Mouse (Mus musculus) hindbrain, postnatal 0 days (tissue): Measurements from ENCODE around the gene Krt80. TPM values are rescaled to one million over a fixed set of nuclear protein-coding genes. Genes with fewer than 3 reads are reported as not detected.

Experiments used
- ATAC-seq: fragments of 200-750 bp; cut with Nextera tagmentation; 2 replicates; pipeline ENCODE4 v1.8.0; 2017; ENCODE audit warnings: mild to moderate bottlenecking, moderate TSS enrichment, moderate library complexity
- DNase-seq: peaks from one replicate; pipeline ENCODE4 v3.0.0-alpha.2; 2015; ENCODE audit warnings: low spot score
- H3K27ac ChIP-seq: fragments of 300-500 bp; sonication (generic); 2 replicates; pipeline ENCODE4 v1.5.1; 2014; ENCODE audit warnings: mild to moderate bottlenecking
- H3K27me3 ChIP-seq: fragments of 300-500 bp; sonication (generic); 2 replicates; pipeline ENCODE4 v1.6.1; 2014; ENCODE audit warnings: low read length, mixed read lengths; ENCODE audit not compliant: insufficient read depth
- H3K36me3 ChIP-seq: fragments of 300-500 bp; sonication (generic); 2 replicates; pipeline ENCODE4 v1.6.1; 2014; ENCODE audit warnings: low read length, mixed read lengths; ENCODE audit not compliant: insufficient read depth
- H3K4me1 ChIP-seq: fragments of 300-500 bp; sonication (generic); 2 replicates; pipeline ENCODE4 v1.6.1; 2014; ENCODE audit warnings: antibody characterized with exemption, low read length, mixed read lengths; ENCODE audit not compliant: insufficient read depth
- H3K4me2 ChIP-seq: fragments of 300-500 bp; sonication (generic); 2 replicates; pipeline ENCODE4 v1.6.1; 2014; ENCODE audit warnings: low read depth, mild to moderate bottlenecking, low read length, moderate library complexity, mixed read lengths
- H3K4me3 ChIP-seq: fragments of 300-500 bp; sonication (generic); 2 replicates; pipeline ENCODE4 v1.5.1; 2014; ENCODE audit warnings: low read length
- H3K9ac ChIP-seq: fragments of 300-500 bp; sonication (generic); replicated peaks from 2 replicates; pipeline ENCODE4 v1.6.1; 2014; ENCODE audit warnings: mild to moderate bottlenecking, low read length, moderate library complexity, mixed read lengths
- H3K9me3 ChIP-seq: fragments of 300-500 bp; sonication (generic); 2 replicates; pipeline ENCODE4 v1.6.1; 2016; ENCODE audit warnings: low read length, mixed read lengths
- CTCF ChIP-seq: IDR thresholded peaks from 2 replicates; pipeline ENCODE4 v1.5.1; 2016; ENCODE audit warnings: antibody characterized with exemption, control low read depth, low read depth
- WGBS: fragments of 180-500 bp; shearing (Covaris S2); extraction: QIAGEN DNeasy Blood & Tissue Kit; methylation state at CpG from one replicate; pipeline ENCODE4 v1.1.7; 2014; 5-methylcytosine and 5-hydroxymethylcytosine counted together
- polyA plus RNA-seq: library from polyadenylated mRNA; unstranded; fragments of >200 nt; fragmentation: Nextera tagmentation; extraction: Ambion mirVana; gene quantifications from 2 replicates; pipeline ENCODE4 v1.2.1, GENCODE M21; 2015
- total RNA-seq: library from RNA; depleted of rRNA; stranded (reverse); fragments of >200 nt; gene quantifications from 2 replicates; pipeline ENCODE4 v1.2.3, GENCODE M21; 2014

Krt80 gene
- total and polyA plus RNA-seq, 2 experiments from 2014 or later, result 0.30 to 1.2 TPM

- TF ChIP-seq CTCF, result peak; percentile 41; the same call in 1 of the 2 replicates
- Histone ChIP-seq H3K4me3 (no peak overlapping the region), H3K9me3 (no peaks in the 10 kb centered on the region), H3K9ac (no peak overlapping the region), H3K27ac (no peak overlapping the region), H3K27me3 (no peaks in the 10 kb centered on the region), H3K4me1 (no peaks in the 10 kb centered on the region), H3K4me2 (no peak overlapping the region), H3K36me3 (no peaks in the 10 kb centered on the region)
- WGBS, result 66% methylated on average over 5 of the region's 5 CpGs
- no peak for ATAC-seq
- DNase-seq, result peak; percentile 39
Observed at GRCm38 (mm10) chr15:101388034-101388541, 18.1 kb upstream of the Krt80 start.

- no peak for DNase-seq
- H3K27ac ChIP-seq, result no peak overlapping the region
- H3K9me3 ChIP-seq, result no peaks in the 10 kb centered on the region
- no peaks in the 10 kb centered on the region for H3K4me1 ChIP-seq
- H3K36me3 ChIP-seq, result no peaks in the 10 kb centered on the region
- no peak overlapping the region for H3K4me2 ChIP-seq
- no peaks in the 10 kb centered on the region for H3K27me3 ChIP-seq
- WGBS, result 59% methylated on average over 3 of the region's 3 CpGs
- H3K9ac ChIP-seq, result no peak overlapping the region
- H3K4me3 ChIP-seq, result no peak overlapping the region
- TF ChIP-seq CTCF, result peak; percentile 54
- no peak for ATAC-seq
Observed at GRCm38 (mm10) chr15:101387176-101387575, 17.2 kb upstream of the Krt80 start.

GRCm38 (mm10) chr15:101385064-101385463 lies 15.1 kb upstream of the Krt80 start:
- Histone ChIP-seq H3K4me1 (no peaks in the 10 kb centered on the region), H3K9me3 (no peaks in the 10 kb centered on the region), H3K36me3 (no peaks in the 10 kb centered on the region), H3K27ac (no peak overlapping the region), H3K9ac (no peak overlapping the region), H3K27me3 (no peaks in the 10 kb centered on the region), H3K4me3 (no peak overlapping the region), H3K4me2 (no peak overlapping the region)
- TF ChIP-seq CTCF, result no peak
- DNase-seq, result no peak
- 79% methylated on average over 6 of the region's 6 CpGs for WGBS
- ATAC-seq, result no peak

DNA sequence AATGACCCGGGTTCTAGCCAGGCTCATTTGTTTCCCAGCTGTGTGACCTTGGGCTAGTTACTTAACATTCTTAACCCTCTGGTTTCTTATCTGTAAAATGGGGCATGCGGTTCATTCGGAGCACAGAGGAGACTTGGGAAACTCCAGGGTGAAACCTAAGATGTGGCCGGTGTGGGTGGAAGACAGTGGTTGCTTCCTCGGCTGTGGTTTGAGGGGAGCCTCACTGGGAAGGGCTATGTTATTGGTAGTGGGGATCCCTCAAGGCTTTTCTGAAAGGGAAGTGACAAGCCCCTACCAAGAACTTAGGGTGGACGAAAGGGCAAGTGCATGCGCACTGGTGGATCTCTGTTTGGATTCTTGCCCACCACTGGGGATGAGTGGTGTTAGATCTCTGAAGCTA lies 14.6 kb upstream of the Krt80 start:
- WGBS, result 80% methylated on average over 7 of the region's 7 CpGs
- no peaks in the 10 kb centered on the region for H3K36me3 ChIP-seq
- no peak overlapping the region for H3K9ac ChIP-seq
- DNase-seq (no peak), ATAC-seq (no peak)
- H3K27ac ChIP-seq, result no peak overlapping the region
- no peak overlapping the region for H3K4me3 ChIP-seq
- H3K4me1 ChIP-seq, result no peaks in the 10 kb centered on the region
- TF ChIP-seq CTCF, result no peak
- no peak overlapping the region for H3K4me2 ChIP-seq
- H3K27me3 ChIP-seq, result no peaks in the 10 kb centered on the region
- H3K9me3 ChIP-seq, result no peaks in the 10 kb centered on the region

- H3K9me3 ChIP-seq, result no peaks in the 10 kb centered on the region
- H3K27ac ChIP-seq, result no peak overlapping the region
- H3K4me2 ChIP-seq, result no peak overlapping the region
- no peak overlapping the region for H3K9ac ChIP-seq
- H3K36me3 ChIP-seq, result no peaks in the 10 kb centered on the region
- ATAC-seq (peak; percentile 59; the same call in 1 of the 2 replicates), DNase-seq (peak; percentile 42)
- no peak overlapping the region for H3K4me3 ChIP-seq
- H3K4me1 ChIP-seq, result no peaks in the 10 kb centered on the region
- H3K27me3 ChIP-seq, result no peaks in the 10 kb centered on the region
- no peak for TF ChIP-seq CTCF
- 52% methylated on average over 11 of the region's 11 CpGs for WGBS
Observed at GRCm38 (mm10) chr15:101382811-101383210, 12.8 kb upstream of the Krt80 start.

DNA sequence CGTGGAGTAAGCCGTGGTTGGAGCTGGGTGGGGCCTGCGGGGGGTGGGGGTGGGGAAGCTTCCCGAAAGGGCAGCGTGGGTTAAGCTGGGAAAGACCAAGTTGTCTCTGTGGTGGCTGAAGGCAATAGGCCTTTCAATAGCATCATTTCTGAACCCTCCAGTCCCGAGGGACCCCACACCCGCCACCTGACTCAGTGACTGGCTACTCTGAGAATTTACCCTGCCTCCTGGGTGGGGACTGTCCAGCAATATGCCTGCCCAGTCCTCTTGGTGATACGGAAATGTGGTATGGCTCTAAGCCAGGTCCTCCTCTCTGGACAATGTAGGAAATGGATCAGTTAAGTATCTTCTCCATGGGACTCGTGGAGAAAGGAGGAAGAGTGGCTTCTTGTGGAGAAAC lies 11.8 kb upstream of the Krt80 start:
- TF ChIP-seq CTCF, result no peak
- WGBS, result 70% methylated on average over 9 of the region's 9 CpGs
- DNase-seq (no peak), ATAC-seq (no peak)
- Histone ChIP-seq H3K4me2 (no peak overlapping the region), H3K27ac (no peak overlapping the region), H3K27me3 (no peaks in the 10 kb centered on the region), H3K9me3 (no peaks in the 10 kb centered on the region), H3K9ac (no peak overlapping the region), H3K4me3 (no peak overlapping the region), H3K36me3 (no peaks in the 10 kb centered on the region), H3K4me1 (no peaks in the 10 kb centered on the region)

DNA sequence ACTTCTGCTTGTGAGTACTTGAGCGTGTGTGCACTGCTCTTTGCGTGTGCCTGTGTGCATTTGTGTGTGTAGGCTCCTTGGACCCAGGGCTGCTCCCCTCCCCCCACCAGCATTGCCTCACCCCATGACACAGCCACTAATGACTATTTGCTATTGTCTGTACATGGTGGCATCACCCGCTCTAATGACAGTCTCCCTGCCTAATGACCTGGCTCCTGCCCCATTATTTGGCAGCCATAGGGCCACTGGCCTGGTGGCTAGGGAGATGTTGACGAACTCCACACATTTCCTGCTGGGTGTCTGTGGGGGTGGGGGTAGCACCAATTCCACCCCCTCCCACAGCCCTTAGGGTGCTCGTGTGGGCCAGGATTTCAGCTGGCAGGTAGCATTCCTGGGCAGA lies 8.7 kb upstream of the Krt80 start:
- no peak for TF ChIP-seq CTCF
- WGBS, result 67% methylated on average over 5 of the region's 5 CpGs
- Histone ChIP-seq H3K4me2 (no peak overlapping the region), H3K4me3 (no peak overlapping the region), H3K4me1 (peaks cover 7% of the 10 kb centered on the region; the same call in 1 of the 2 replicates), H3K36me3 (no peaks in the 10 kb centered on the region), H3K9me3 (no peaks in the 10 kb centered on the region), H3K27me3 (no peaks in the 10 kb centered on the region), H3K27ac (no peak overlapping the region), H3K9ac (no peak overlapping the region)
- DNase-seq (no peak), ATAC-seq (no peak)
